Mouse (Mus musculus): ENCODE measurements at regions not wholly inside any gene's neighbourhood (a gene's known extent, or its start where the extent isn't known, plus 50 kb on each side); places are given as distances from the start of the nearest gene placed in this dataset.
A peak's percentile ranks its signal among the peaks of the same experiment; 100 is the strongest.

DNA sequence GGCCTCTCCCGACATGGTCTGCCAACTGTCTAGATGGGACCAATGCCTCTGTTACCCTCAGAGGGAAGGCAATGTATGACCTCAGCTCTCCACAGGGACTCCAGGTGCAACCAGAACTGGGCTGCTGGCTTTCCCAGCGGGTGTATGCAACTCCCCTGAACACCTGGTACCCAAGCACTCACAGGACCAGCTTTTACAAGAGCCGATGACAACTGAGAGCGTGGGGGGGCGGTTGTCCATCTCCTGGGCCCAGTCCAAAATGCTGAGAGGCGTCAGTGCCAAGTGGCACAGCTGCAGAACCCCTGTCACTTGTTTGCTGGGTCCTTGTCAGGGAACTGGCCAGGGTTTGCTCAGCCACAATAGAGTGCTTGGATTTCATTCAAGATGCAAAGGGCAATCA is 700.1 kb upstream of the Fam160b2 start:
- WGBS: 62% methylated on average over 6 of the region's 6 CpGs
- Histone ChIP-seq H3K36me3 (ENCODE audit: control insufficient read depth, insufficient read depth, low read length) (no peaks in the 10 kb centered on the region), H3K4me3 (ENCODE audit: control insufficient read depth in 1 of 2, insufficient read depth in 1 of 2, low read depth in 1 of 2, low read length in 2 of 2) (no peak overlapping the region), H3K27me3 (ENCODE audit: control insufficient read depth, insufficient read depth, low read length) (no peaks in the 10 kb centered on the region), H3K27ac (replicated peaks in 1 of 2; ENCODE audit: control insufficient read depth in 1 of 2, insufficient read depth in 1 of 2, low read depth in 2 of 2, low read length in 2 of 2) (no peak overlapping the region), H3K9me3 (ENCODE audit: control insufficient read depth, low read length) (no peaks in the 10 kb centered on the region), H3K4me2 (ENCODE audit: low read length) (no peak overlapping the region), H3K4me1 (ENCODE audit: control insufficient read depth in 2 of 2, insufficient read depth in 2 of 2, low read length in 2 of 2) (peaks cover 2 to 9% of the 10 kb centered on the region in 2 experiments; a peak in 2 of 4 replicates), H3K9ac (ENCODE audit: low read length) (no peak overlapping the region)
- no peak for ATAC-seq (ENCODE audit: insufficient number of reproducible peaks, insufficient read depth, low FRiP score, low read depth)

DNA sequence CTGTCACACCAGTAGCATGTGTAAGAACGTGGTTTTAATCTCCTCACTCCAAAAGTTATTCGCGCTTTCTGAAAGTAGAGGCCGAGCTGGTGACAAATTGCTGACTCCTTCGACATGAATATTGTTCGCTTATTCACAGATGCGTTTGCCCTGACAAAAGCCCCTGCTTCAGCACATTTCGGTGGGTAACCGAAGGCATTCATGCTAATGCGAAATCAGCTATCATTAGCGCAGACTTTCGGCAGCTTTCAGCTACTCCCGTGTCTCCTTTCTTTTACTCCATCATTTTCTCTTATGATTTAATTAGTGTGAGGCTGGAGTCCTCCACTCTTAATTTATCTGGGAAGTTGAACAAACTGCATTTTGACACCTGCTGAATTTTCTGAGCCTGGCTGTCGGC is 681.9 kb upstream of the Fam160b2 start:
- ATAC-seq (ENCODE audit: insufficient number of reproducible peaks, insufficient read depth, low FRiP score, low read depth): no peak
- 86% methylated on average over 14 of the region's 14 CpGs for WGBS
- Histone ChIP-seq H3K4me2 (ENCODE audit: low read length) (no peak overlapping the region), H3K4me3 (ENCODE audit: control insufficient read depth in 1 of 2, insufficient read depth in 1 of 2, low read depth in 1 of 2, low read length in 2 of 2) (no peak overlapping the region), H3K9ac (ENCODE audit: low read length) (no peak overlapping the region), H3K4me1 (ENCODE audit: control insufficient read depth in 2 of 2, insufficient read depth in 2 of 2, low read length in 2 of 2) (no peaks in the 10 kb centered on the region; a peak in 1 of 4 replicates), H3K27me3 (ENCODE audit: control insufficient read depth, insufficient read depth, low read length) (no peaks in the 10 kb centered on the region), H3K9me3 (ENCODE audit: control insufficient read depth, low read length) (no peaks in the 10 kb centered on the region), H3K27ac (replicated peaks in 1 of 2; ENCODE audit: control insufficient read depth in 1 of 2, insufficient read depth in 1 of 2, low read depth in 2 of 2, low read length in 2 of 2) (no peak overlapping the region), H3K36me3 (ENCODE audit: control insufficient read depth, insufficient read depth, low read length) (no peaks in the 10 kb centered on the region)

- Histone ChIP-seq H3K4me3 (ENCODE audit: control insufficient read depth in 1 of 2, insufficient read depth in 1 of 2, low read depth in 1 of 2, low read length in 2 of 2) (no peak overlapping the region), H3K4me1 (ENCODE audit: control insufficient read depth in 2 of 2, insufficient read depth in 2 of 2, low read length in 2 of 2) (peaks cover 0 to 4% of the 10 kb centered on the region in 2 experiments; a peak in 1 of 4 replicates), H3K9me3 (ENCODE audit: control insufficient read depth, low read length) (no peaks in the 10 kb centered on the region), H3K36me3 (ENCODE audit: control insufficient read depth, insufficient read depth, low read length) (no peaks in the 10 kb centered on the region), H3K9ac (ENCODE audit: low read length) (peak overlapping the region; percentile 45; the same call in 1 of the 2 replicates), H3K27ac (replicated peaks in 1 of 2; ENCODE audit: control insufficient read depth in 1 of 2, insufficient read depth in 1 of 2, low read depth in 2 of 2, low read length in 2 of 2) (no peak overlapping the region), H3K4me2 (ENCODE audit: low read length) (peak overlapping the region; percentile 40; the same call in 1 of the 2 replicates), H3K27me3 (ENCODE audit: control insufficient read depth, insufficient read depth, low read length) (no peaks in the 10 kb centered on the region)
- WGBS: 36% methylated on average over 12 of the region's 12 CpGs
- ATAC-seq (ENCODE audit: insufficient number of reproducible peaks, insufficient read depth, low FRiP score, low read depth): no peak
These were observed 676.7 kb upstream of the Fam160b2 start for GRCm38 (mm10) chr14:71276309-71276791.

DNA sequence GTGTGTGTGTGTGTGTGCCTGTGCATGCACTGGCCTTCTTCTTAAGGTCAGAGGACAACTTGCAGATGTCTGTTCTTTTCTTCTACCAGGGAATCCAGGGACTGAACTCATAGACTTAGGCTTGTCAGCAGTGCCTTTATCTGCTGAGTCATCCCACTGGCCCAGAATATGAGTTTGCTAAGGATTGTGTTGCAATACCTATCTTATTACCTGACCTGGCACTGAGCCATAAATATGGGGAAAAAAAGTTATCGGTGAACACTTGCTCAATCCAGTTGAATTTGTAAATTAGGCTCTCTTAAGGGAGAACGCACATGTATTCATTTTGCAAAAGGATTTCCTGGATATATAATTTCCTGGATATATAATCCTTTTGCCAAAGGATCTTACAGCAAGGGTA is 672.8 kb upstream of the Fam160b2 start:
- Histone ChIP-seq H3K9me3 (ENCODE audit: control insufficient read depth, low read length) (no peaks in the 10 kb centered on the region), H3K4me1 (ENCODE audit: control insufficient read depth in 2 of 2, insufficient read depth in 2 of 2, low read length in 2 of 2) (peaks cover 0 to 4% of the 10 kb centered on the region in 2 experiments; a peak in 1 of 4 replicates), H3K4me3 (ENCODE audit: control insufficient read depth in 1 of 2, insufficient read depth in 1 of 2, low read depth in 1 of 2, low read length in 2 of 2) (no peak overlapping the region), H3K36me3 (ENCODE audit: control insufficient read depth, insufficient read depth, low read length) (no peaks in the 10 kb centered on the region), H3K27me3 (ENCODE audit: control insufficient read depth, insufficient read depth, low read length) (no peaks in the 10 kb centered on the region), H3K4me2 (ENCODE audit: low read length) (no peak overlapping the region), H3K27ac (replicated peaks in 1 of 2; ENCODE audit: control insufficient read depth in 1 of 2, insufficient read depth in 1 of 2, low read depth in 2 of 2, low read length in 2 of 2) (no peak overlapping the region), H3K9ac (ENCODE audit: low read length) (no peak overlapping the region)
- WGBS: 95% methylated on average over 2 of the region's 2 CpGs
- no peak for ATAC-seq (ENCODE audit: insufficient number of reproducible peaks, insufficient read depth, low FRiP score, low read depth)

DNA sequence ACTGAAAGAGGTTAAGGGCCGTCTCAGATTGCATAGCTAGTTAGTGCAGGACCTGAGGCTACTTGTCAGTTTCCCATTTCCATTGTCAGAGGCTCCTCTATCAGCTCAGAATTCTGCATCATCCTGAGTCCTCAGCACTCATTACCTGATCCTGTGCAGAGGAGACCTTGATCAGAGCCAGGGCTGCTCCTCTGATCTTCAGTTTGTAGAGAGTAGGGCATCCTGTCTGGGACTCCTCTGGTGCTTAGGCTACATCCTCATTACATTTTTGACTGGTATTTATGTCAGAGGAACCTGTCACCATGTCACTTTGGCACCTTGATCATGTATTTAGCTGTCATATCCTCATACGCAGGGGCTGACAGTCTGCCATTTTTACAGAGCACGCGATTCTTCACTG is 658.0 kb upstream of the Fam160b2 start:
- 79% methylated on average over 4 of the region's 4 CpGs for WGBS
- H3K27ac ChIP-seq (replicated peaks in 1 of 2; ENCODE audit: control insufficient read depth in 1 of 2, insufficient read depth in 1 of 2, low read depth in 2 of 2, low read length in 2 of 2): no peak overlapping the region
- no peak overlapping the region for H3K4me3 ChIP-seq (ENCODE audit: control insufficient read depth in 1 of 2, insufficient read depth in 1 of 2, low read depth in 1 of 2, low read length in 2 of 2)
- H3K4me2 ChIP-seq (ENCODE audit: low read length): no peak overlapping the region
- no peaks in the 10 kb centered on the region for H3K4me1 ChIP-seq (ENCODE audit: control insufficient read depth in 2 of 2, insufficient read depth in 2 of 2, low read length in 2 of 2)
- H3K9ac ChIP-seq (ENCODE audit: low read length): no peak overlapping the region
- ATAC-seq (ENCODE audit: insufficient number of reproducible peaks, insufficient read depth, low FRiP score, low read depth): no peak
- no peaks in the 10 kb centered on the region for H3K9me3 ChIP-seq (ENCODE audit: control insufficient read depth, low read length)
- no peaks in the 10 kb centered on the region for H3K27me3 ChIP-seq (ENCODE audit: control insufficient read depth, insufficient read depth, low read length)
- H3K36me3 ChIP-seq (ENCODE audit: control insufficient read depth, insufficient read depth, low read length): no peaks in the 10 kb centered on the region

DNA sequence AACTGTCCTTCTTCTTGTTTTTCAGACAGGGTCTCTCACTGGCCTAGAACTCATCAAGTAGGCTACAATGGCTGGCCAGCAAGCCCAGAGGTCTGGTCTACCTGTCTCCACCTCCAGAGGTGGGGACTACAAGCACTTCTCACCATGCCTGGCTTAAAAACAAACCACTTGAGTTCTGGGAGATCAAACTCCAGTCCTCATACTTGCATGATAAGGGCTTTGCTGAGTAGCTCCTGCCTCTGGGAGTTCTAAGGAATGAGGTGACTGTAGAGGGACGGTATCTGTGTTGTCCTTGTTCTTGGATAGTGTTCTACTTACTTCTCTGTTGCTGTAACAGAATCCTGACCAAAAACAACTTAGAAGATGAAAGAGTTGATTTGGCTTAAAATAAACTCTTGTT is 654.6 kb upstream of the Fam160b2 start:
- WGBS: 37% methylated on average over 1 of the region's 1 CpGs
- Histone ChIP-seq H3K4me1 (ENCODE audit: control insufficient read depth in 2 of 2, insufficient read depth in 2 of 2, low read length in 2 of 2) (no peaks in the 10 kb centered on the region), H3K9me3 (ENCODE audit: control insufficient read depth, low read length) (no peaks in the 10 kb centered on the region), H3K4me3 (ENCODE audit: control insufficient read depth in 1 of 2, insufficient read depth in 1 of 2, low read depth in 1 of 2, low read length in 2 of 2) (no peak overlapping the region), H3K36me3 (ENCODE audit: control insufficient read depth, insufficient read depth, low read length) (no peaks in the 10 kb centered on the region), H3K27ac (replicated peaks in 1 of 2; ENCODE audit: control insufficient read depth in 1 of 2, insufficient read depth in 1 of 2, low read depth in 2 of 2, low read length in 2 of 2) (no peak overlapping the region), H3K4me2 (ENCODE audit: low read length) (no peak overlapping the region), H3K9ac (ENCODE audit: low read length) (no peak overlapping the region), H3K27me3 (ENCODE audit: control insufficient read depth, insufficient read depth, low read length) (no peaks in the 10 kb centered on the region)
- ATAC-seq (ENCODE audit: insufficient number of reproducible peaks, insufficient read depth, low FRiP score, low read depth): no peak

DNA sequence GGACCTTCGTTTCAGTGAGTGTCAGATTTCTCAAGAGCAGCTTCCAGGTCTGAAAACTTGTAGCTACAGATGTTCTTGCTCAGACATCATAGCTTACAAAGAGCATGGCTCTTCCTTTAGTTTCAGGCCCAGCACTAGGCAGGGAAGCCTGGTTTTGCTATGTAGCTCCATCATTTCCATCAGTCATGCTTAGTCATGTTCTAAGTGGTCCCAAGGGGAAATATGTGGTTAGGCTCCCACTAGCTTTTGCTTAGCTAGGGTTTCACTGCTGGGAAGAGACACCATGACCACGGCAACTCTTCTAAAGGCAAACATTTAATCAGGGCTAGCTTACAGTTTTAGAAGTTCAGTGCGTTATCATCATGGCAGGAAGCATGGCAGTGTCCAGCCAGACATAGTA is 652.5 kb upstream of the Fam160b2 start:
- no peak overlapping the region for H3K9ac ChIP-seq (ENCODE audit: low read length)
- ATAC-seq (ENCODE audit: insufficient number of reproducible peaks, insufficient read depth, low FRiP score, low read depth): no peak
- no peak overlapping the region for H3K4me2 ChIP-seq (ENCODE audit: low read length)
- no peaks in the 10 kb centered on the region for H3K9me3 ChIP-seq (ENCODE audit: control insufficient read depth, low read length)
- 79% methylated on average over 3 of the region's 3 CpGs for WGBS
- H3K27ac ChIP-seq (replicated peaks in 1 of 2; ENCODE audit: control insufficient read depth in 1 of 2, insufficient read depth in 1 of 2, low read depth in 2 of 2, low read length in 2 of 2): no peak overlapping the region
- H3K4me3 ChIP-seq (ENCODE audit: control insufficient read depth in 1 of 2, insufficient read depth in 1 of 2, low read depth in 1 of 2, low read length in 2 of 2): no peak overlapping the region
- H3K27me3 ChIP-seq (ENCODE audit: control insufficient read depth, insufficient read depth, low read length): no peaks in the 10 kb centered on the region
- no peaks in the 10 kb centered on the region for H3K4me1 ChIP-seq (ENCODE audit: control insufficient read depth in 2 of 2, insufficient read depth in 2 of 2, low read length in 2 of 2)
- no peaks in the 10 kb centered on the region for H3K36me3 ChIP-seq (ENCODE audit: control insufficient read depth, insufficient read depth, low read length)

DNA sequence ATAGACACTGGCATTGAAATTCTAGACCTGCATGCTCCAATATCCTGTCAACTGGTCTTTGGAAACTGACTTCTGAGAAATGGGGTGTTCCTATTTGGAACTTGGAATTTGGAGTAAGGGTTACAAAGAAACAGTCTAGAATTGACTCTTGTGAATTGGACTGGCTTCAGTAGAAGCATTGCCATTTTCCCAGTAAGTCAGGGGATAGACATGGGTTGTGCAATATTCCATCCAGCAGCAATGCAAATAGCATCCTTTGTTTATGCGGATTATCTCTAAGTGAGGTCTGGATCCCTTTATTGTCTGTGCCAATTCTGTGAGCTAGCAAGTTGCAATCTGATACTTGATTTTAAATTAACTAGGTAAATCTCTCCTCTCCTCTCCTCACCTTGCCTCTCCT is 651.5 kb upstream of the Fam160b2 start:
- H3K9ac ChIP-seq (ENCODE audit: low read length): no peak overlapping the region
- no peak overlapping the region for H3K4me2 ChIP-seq (ENCODE audit: low read length)
- WGBS: 95% methylated on average over 1 of the region's 1 CpGs
- no peaks in the 10 kb centered on the region for H3K36me3 ChIP-seq (ENCODE audit: control insufficient read depth, insufficient read depth, low read length)
- no peaks in the 10 kb centered on the region for H3K9me3 ChIP-seq (ENCODE audit: control insufficient read depth, low read length)
- no peak overlapping the region for H3K27ac ChIP-seq (replicated peaks in 1 of 2; ENCODE audit: control insufficient read depth in 1 of 2, insufficient read depth in 1 of 2, low read depth in 2 of 2, low read length in 2 of 2)
- H3K4me3 ChIP-seq (ENCODE audit: control insufficient read depth in 1 of 2, insufficient read depth in 1 of 2, low read depth in 1 of 2, low read length in 2 of 2): no peak overlapping the region
- H3K4me1 ChIP-seq (ENCODE audit: control insufficient read depth in 2 of 2, insufficient read depth in 2 of 2, low read length in 2 of 2): no peaks in the 10 kb centered on the region
- no peak for ATAC-seq (ENCODE audit: insufficient number of reproducible peaks, insufficient read depth, low FRiP score, low read depth)
- H3K27me3 ChIP-seq (ENCODE audit: control insufficient read depth, insufficient read depth, low read length): no peaks in the 10 kb centered on the region

Measured in heart, embryonic 14.5 days (tissue).